Mouse (Mus musculus) 3T3-L1 (cell line): Measurements from ENCODE around the gene Rad51b.

Experiments used
- DNase-seq: peaks from one replicate; pipeline ENCODE4 v3.0.0-alpha.2; 2015; ENCODE audit warnings: low read depth, low spot score

The Rad51b gene

GRCm38 (mm10) chr12:79646646-79647164, 349.6 kb downstream of the Rad51b start:
- DNase-seq = no peak

GRCm38 (mm10) chr12:79647382-79647781, 350.3 kb downstream of the Rad51b start:
- DNase-seq = no peak

GRCm38 (mm10) chr12:79647976-79648375, 350.9 kb downstream of the Rad51b start:
- no peak for DNase-seq

- DNase-seq = peak; percentile 61
These were observed 352.0 kb downstream of the Rad51b start for GRCm38 (mm10) chr12:79648812-79649700.

- DNase-seq = no peak
These were observed 352.7 kb downstream of the Rad51b start for GRCm38 (mm10) chr12:79649796-79650195.

- no peak for DNase-seq
These were observed 358.1 kb downstream of the Rad51b start for GRCm38 (mm10) chr12:79655138-79655537.

GRCm38 (mm10) chr12:79658861-79659260, 361.8 kb downstream of the Rad51b start:
- no peak for DNase-seq

GRCm38 (mm10) chr12:79661270-79661669, 364.2 kb downstream of the Rad51b start:
- no peak for DNase-seq

- no peak for DNase-seq
These were observed 366.2 kb downstream of the Rad51b start for GRCm38 (mm10) chr12:79663131-79663892.

GRCm38 (mm10) chr12:79663893-79664574, 367.0 kb downstream of the Rad51b start:
- no peak for DNase-seq

GRCm38 (mm10) chr12:79674846-79675439, 377.9 kb downstream of the Rad51b start:
- no peak for DNase-seq

GRCm38 (mm10) chr12:79675440-79676176, 378.5 kb downstream of the Rad51b start:
- DNase-seq = peak; percentile 46

- DNase-seq = no peak
These were observed 379.2 kb downstream of the Rad51b start for GRCm38 (mm10) chr12:79676251-79676650.

GRCm38 (mm10) chr12:79676896-79677295, 379.8 kb downstream of the Rad51b start:
- DNase-seq = no peak

GRCm38 (mm10) chr12:79679251-79679901, 382.3 kb downstream of the Rad51b start:
- no peak for DNase-seq

GRCm38 (mm10) chr12:79679941-79680697, 383.0 kb downstream of the Rad51b start:
- no peak for DNase-seq

- DNase-seq = no peak
These were observed 383.6 kb downstream of the Rad51b start for GRCm38 (mm10) chr12:79680698-79681072.

- DNase-seq = no peak
These were observed 384.5 kb downstream of the Rad51b start for GRCm38 (mm10) chr12:79681571-79681970.

- DNase-seq = peak; percentile 41
These were observed 386.3 kb downstream of the Rad51b start for GRCm38 (mm10) chr12:79683350-79683749.
